Mouse (Mus musculus) hindbrain, embryonic 11.5 days (tissue): ENCODE measurements around the gene Lgr5. TPM values are rescaled to one million over a fixed set of nuclear protein-coding genes. Genes with fewer than 3 reads are reported as not detected.

Experiments
- ATAC-seq: fragments of 200-750 bp; cut with Nextera tagmentation; 2 replicates; pipeline ENCODE4 v1.8.0; 2017; ENCODE audit warnings: mild to moderate bottlenecking, moderate TSS enrichment, moderate library complexity; ENCODE audit not compliant: low FRiP score
- DNase-seq: peaks from one replicate; pipeline ENCODE4 v3.0.0-alpha.2; 2015; ENCODE audit warnings: low spot score
- H3K27ac ChIP-seq: fragments of 300-500 bp; sonication (generic); 2 replicates; pipeline ENCODE4 v1.5.1; 2014; ENCODE audit warnings: mild to moderate bottlenecking, low read depth, low read length
- H3K27me3 ChIP-seq: fragments of 300-500 bp; sonication (generic); 2 replicates; pipeline ENCODE4 v1.6.1; 2014; ENCODE audit warnings: mild to moderate bottlenecking, low read length, moderate library complexity, mixed read lengths; ENCODE audit not compliant: control insufficient read depth, insufficient read depth
- H3K36me3 ChIP-seq: fragments of 300-500 bp; sonication (generic); 2 replicates; pipeline ENCODE4 v1.6.1; 2014; ENCODE audit warnings: mild to moderate bottlenecking, low read length, moderate library complexity, mixed read lengths; ENCODE audit not compliant: control insufficient read depth, insufficient read depth
- H3K4me1 ChIP-seq: fragments of 300-500 bp; sonication (generic); replicated peaks from 2 replicates; pipeline ENCODE4 v1.6.1; 2014; ENCODE audit warnings: low read length, mixed read lengths; ENCODE audit not compliant: control insufficient read depth, insufficient read depth
- H3K4me2 ChIP-seq: fragments of 300-500 bp; sonication (generic); replicated peaks from 2 replicates; pipeline ENCODE4 v1.6.1; 2014; ENCODE audit warnings: mild to moderate bottlenecking, low read depth, low read length
- H3K4me3 ChIP-seq: fragments of 300-500 bp; sonication (generic); 2 replicates; pipeline ENCODE4 v1.5.1; 2014; ENCODE audit warnings: low read depth, low read length
- H3K9ac ChIP-seq: fragments of 300-500 bp; sonication (generic); 2 replicates; pipeline ENCODE4 v1.6.1; 2014; ENCODE audit warnings: low read depth, low read length
- H3K9me3 ChIP-seq: fragments of 300-500 bp; sonication (generic); 2 replicates; pipeline ENCODE4 v1.6.1; 2016; ENCODE audit warnings: low read length; ENCODE audit not compliant: control insufficient read depth
- WGBS: fragments of 180-500 bp; shearing (Covaris S2); extraction: QIAGEN DNeasy Blood & Tissue Kit; methylation state at CpG from one replicate; pipeline ENCODE4 v1.1.7; 2014; 5-methylcytosine and 5-hydroxymethylcytosine counted together
- polyA plus RNA-seq: library from polyadenylated mRNA; unstranded; fragments of >200 nt; fragmentation: Nextera tagmentation; extraction: Ambion mirVana; gene quantifications from 2 replicates; pipeline ENCODE4 v1.2.1, GENCODE M21; 2014

The Lgr5 gene
- polyA plus RNA-seq, 1 experiment from 2014 or later = 6.4 TPM

DNA sequence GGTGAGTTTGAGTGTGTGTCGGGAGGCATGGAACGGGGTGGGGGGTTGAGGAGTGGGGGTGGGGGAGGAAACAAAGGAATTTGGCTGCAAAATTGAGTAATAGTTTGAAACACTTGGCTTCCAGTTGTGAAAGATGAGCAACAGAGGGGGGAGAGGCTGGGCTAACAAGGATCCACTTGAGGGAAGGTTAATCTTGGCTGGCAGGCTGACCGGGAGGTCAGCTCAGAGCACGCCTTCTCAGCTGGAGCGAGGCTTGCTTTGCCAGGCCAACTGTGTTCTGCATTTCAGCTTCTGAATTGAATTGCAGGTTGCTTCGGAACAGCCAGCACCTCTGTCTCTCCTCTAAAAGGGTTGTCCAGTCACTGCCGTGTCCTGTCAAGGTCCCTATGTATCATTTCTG lies 8.1 kb downstream of the Lgr5 start:
- H3K9me3 ChIP-seq = no peaks in the 10 kb centered on the region
- ATAC-seq = peak; percentile 47; the same call in 1 of the 2 replicates
- H3K4me1 ChIP-seq = no peaks in the 10 kb centered on the region
- no peak overlapping the region for H3K9ac ChIP-seq
- DNase-seq = peak; percentile 47
- 17% methylated on average over 7 of the region's 7 CpGs for WGBS
- H3K27me3 ChIP-seq = peaks cover 7% of the 10 kb centered on the region; the same call in 1 of the 2 replicates
- H3K4me3 ChIP-seq = no peak overlapping the region
- no peak overlapping the region for H3K27ac ChIP-seq
- no peak overlapping the region for H3K4me2 ChIP-seq
- no peaks in the 10 kb centered on the region for H3K36me3 ChIP-seq

DNA sequence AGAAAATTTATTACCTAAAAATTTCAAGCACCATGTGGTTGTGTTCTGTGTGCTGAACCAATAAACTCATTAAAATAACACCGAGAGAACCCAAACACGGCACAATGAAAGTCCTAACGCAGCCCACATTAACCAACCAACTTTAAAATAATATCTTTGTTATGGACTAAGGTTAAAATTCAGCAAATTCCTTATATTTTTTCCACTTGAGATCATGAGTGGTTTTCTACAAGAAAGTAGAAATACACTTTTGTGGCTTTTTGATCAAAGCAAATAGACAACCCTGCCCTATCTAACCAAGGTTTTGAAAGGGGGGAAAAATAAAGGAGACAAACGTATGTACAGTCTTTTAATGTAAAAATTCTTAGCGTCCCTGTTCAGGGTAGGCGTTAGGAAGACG lies 8.5 kb downstream of the Lgr5 start:
- Histone ChIP-seq H3K36me3 (no peaks in the 10 kb centered on the region), H3K27me3 (peaks cover 5% of the 10 kb centered on the region; the same call in 1 of the 2 replicates), H3K4me1 (no peaks in the 10 kb centered on the region), H3K9ac (no peak overlapping the region), H3K27ac (no peak overlapping the region), H3K4me2 (no peak overlapping the region), H3K4me3 (no peak overlapping the region), H3K9me3 (no peaks in the 10 kb centered on the region)
- no peak for ATAC-seq
- WGBS = 65% methylated on average over 7 of the region's 7 CpGs
- no peak for DNase-seq

GRCm38 (mm10) chr10:115571734-115572440 lies 15.7 kb downstream of the Lgr5 start:
- H3K27ac ChIP-seq = peak overlapping the region; percentile 68
- H3K9me3 ChIP-seq = no peaks in the 10 kb centered on the region
- WGBS = 41% methylated on average over 3 of the region's 3 CpGs
- no peak overlapping the region for H3K9ac ChIP-seq
- no peak overlapping the region for H3K4me2 ChIP-seq
- H3K36me3 ChIP-seq = no peaks in the 10 kb centered on the region
- H3K4me1 ChIP-seq = no peaks in the 10 kb centered on the region
- no peak overlapping the region for H3K4me3 ChIP-seq
- ATAC-seq = peak; percentile 22; the same call in 1 of the 2 replicates
- H3K27me3 ChIP-seq = no peaks in the 10 kb centered on the region
- no peak for DNase-seq

DNA sequence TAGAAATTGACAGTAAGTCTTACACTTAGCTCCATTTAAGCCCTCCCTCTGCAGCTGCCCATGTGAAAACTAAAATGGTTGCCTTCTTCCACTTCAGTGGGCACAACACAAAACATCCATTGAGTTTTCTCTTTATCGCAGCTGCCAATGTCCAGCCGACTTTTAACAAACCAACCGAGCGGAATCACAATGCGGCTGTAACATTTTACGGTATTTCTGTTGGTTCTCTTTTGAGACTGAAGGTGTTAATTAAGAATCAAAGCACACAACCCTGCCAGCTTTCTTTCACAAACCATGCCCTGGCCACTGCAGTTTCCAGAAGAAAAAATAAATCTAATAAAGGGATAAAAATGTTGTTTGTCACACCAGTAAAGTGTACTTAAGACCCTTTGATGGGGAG lies 16.3 kb downstream of the Lgr5 start:
- no peak overlapping the region for H3K4me3 ChIP-seq
- WGBS = 31% methylated on average over 6 of the region's 6 CpGs
- ATAC-seq = peak; percentile 87
- DNase-seq = peak; percentile 79
- H3K27me3 ChIP-seq = no peaks in the 10 kb centered on the region
- peak overlapping the region; percentile 68 for H3K27ac ChIP-seq
- no peak overlapping the region for H3K4me2 ChIP-seq
- H3K9me3 ChIP-seq = no peaks in the 10 kb centered on the region
- H3K9ac ChIP-seq = no peak overlapping the region
- no peaks in the 10 kb centered on the region for H3K4me1 ChIP-seq
- H3K36me3 ChIP-seq = no peaks in the 10 kb centered on the region

- H3K27ac ChIP-seq = peak overlapping the region; percentile 68
- no peaks in the 10 kb centered on the region for H3K9me3 ChIP-seq
- H3K4me1 ChIP-seq = no peaks in the 10 kb centered on the region
- 48% methylated on average over 2 of the region's 2 CpGs for WGBS
- no peak; the same call in 1 of the 2 replicates for ATAC-seq
- H3K9ac ChIP-seq = no peak overlapping the region
- no peak overlapping the region for H3K4me2 ChIP-seq
- H3K4me3 ChIP-seq = no peak overlapping the region
- no peaks in the 10 kb centered on the region for H3K36me3 ChIP-seq
- DNase-seq = peak; percentile 33
- H3K27me3 ChIP-seq = no peaks in the 10 kb centered on the region
Measured at GRCm38 (mm10) chr10:115570577-115570976, 17.0 kb downstream of the Lgr5 start.

GRCm38 (mm10) chr10:115569712-115570491 lies 17.7 kb downstream of the Lgr5 start, which contains the start of gene A930009A15Rik:
Gene A930009A15Rik, plus strand, starts transcription at chr10:115569986.
- Histone ChIP-seq H3K9ac (0 out of 2 replicates have a peak within 1 kb of the TSS, but pooled peaks have one; percentile 4), H3K27ac (peak within 1 kb of the TSS; percentile 68), H3K4me2 (no peak within 1 kb of the TSS), H3K36me3 (no peaks in the 10 kb centered on the region), H3K27me3 (no peaks in the 10 kb centered on the region), H3K4me3 (no peak within 1 kb of the TSS), H3K9me3 (no peaks in the 10 kb centered on the region), H3K4me1 (no peaks in the 10 kb centered on the region)
- WGBS = 71% methylated on average over 15 of the region's 15 CpGs
- peak; percentile 33; the same call in 1 of the 2 replicates for ATAC-seq
- peak; percentile 34 for DNase-seq

- no peak for ATAC-seq
- Histone ChIP-seq H3K36me3 (no peaks in the 10 kb centered on the region), H3K9me3 (no peaks in the 10 kb centered on the region), H3K27ac (no peak overlapping the region), H3K4me2 (no peak overlapping the region), H3K4me1 (no peaks in the 10 kb centered on the region), H3K27me3 (no peaks in the 10 kb centered on the region), H3K4me3 (no peak overlapping the region), H3K9ac (no peak overlapping the region)
- WGBS = 93% methylated on average over 5 of the region's 5 CpGs
- DNase-seq = no peak
Measured at GRCm38 (mm10) chr10:115563961-115564360, 23.6 kb downstream of the Lgr5 start.

- no peak overlapping the region for H3K9ac ChIP-seq
- H3K27ac ChIP-seq = no peak overlapping the region
- no peaks in the 10 kb centered on the region for H3K4me1 ChIP-seq
- H3K4me3 ChIP-seq = no peak overlapping the region
- H3K27me3 ChIP-seq = no peaks in the 10 kb centered on the region
- H3K9me3 ChIP-seq = no peaks in the 10 kb centered on the region
- DNase-seq = no peak
- ATAC-seq = no peak
- H3K36me3 ChIP-seq = no peaks in the 10 kb centered on the region
- WGBS = 90% methylated on average over 4 of the region's 4 CpGs
- no peak overlapping the region for H3K4me2 ChIP-seq
Measured at GRCm38 (mm10) chr10:115562911-115563686, 24.5 kb downstream of the Lgr5 start.
